Mouse (Mus musculus): ENCODE data around the gene Mrpl39.

The Mrpl39 gene

GRCm38 (mm10) chr16:84735166-84736105 lies at the start of gene Mrpl39:
Gene Mrpl39 (minus strand): TSS chr16:84735742.
- DNase-seq (ENCODE audit: low read depth, low spot score): peak; percentile 87

GRCm38 (mm10) chr16:84784966-84785365 lies 49.4 kb upstream of the Mrpl39 start:
- no peak for DNase-seq (ENCODE audit: low read depth, low spot score)

- no peak for DNase-seq (ENCODE audit: low read depth, low spot score)
Measured at GRCm38 (mm10) chr16:84783279-84783678, 47.7 kb upstream of the Mrpl39 start.

GRCm38 (mm10) chr16:84779718-84780117 lies 44.2 kb upstream of the Mrpl39 start:
- DNase-seq (ENCODE audit: low read depth, low spot score): no peak

DNA sequence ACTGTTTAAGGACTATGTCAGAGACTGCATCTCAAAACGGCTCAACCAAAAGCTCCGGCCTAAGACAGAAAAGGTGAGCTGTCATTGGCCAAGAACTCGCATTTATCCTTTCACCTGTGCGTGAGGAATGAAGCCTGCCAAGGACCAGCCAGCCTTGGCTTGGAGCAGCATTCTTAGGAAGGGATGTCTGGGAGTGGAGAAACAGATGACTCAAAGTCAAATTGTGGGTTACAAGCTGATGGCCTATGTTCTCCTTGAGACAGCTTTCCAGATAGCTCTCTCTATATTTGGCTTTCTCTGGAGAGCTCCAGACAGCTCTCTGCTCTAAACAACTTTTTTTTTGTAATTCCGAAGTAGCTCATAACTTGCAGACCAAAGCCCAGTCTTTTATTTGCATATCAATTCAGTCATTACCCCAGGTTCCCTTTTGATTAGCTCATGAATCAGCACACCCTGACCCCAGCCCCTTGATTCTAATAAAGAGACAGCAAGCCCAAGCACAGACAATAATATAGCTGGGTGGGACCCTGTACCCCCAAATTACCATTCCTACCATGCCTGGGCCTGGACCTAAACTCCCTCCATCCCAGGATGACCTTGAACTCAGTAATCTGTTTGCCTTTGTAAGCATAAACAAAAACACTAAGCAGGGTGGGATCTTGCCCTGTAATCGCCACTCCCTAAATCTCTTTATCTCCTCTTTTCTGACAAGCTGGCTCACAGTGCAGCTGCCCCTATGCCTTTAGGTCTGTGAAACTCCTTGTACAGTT lies 43.5 kb upstream of the Mrpl39 start:
- DNase-seq (ENCODE audit: low read depth, low spot score): no peak

DNA sequence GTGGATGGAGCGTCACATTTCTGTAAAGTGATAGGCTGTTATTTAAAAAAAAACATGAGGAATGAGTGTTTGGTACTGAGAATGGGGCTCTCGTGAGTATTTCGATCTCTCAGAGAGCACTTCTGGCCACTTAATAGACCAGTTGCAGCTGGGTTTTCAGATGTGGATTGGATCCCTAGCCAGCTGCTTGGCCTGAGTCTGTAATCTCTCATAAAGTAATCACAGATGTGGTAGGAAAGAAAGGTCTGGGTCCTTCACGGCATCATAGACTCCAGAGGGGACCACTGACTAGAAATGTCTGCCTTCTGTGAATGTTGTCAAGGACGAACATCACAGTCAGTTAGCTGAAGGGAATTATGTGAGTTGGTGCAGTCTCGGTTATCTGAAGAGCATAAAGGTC lies 42.9 kb upstream of the Mrpl39 start:
- DNase-seq (ENCODE audit: low read depth, low spot score): no peak

DNA sequence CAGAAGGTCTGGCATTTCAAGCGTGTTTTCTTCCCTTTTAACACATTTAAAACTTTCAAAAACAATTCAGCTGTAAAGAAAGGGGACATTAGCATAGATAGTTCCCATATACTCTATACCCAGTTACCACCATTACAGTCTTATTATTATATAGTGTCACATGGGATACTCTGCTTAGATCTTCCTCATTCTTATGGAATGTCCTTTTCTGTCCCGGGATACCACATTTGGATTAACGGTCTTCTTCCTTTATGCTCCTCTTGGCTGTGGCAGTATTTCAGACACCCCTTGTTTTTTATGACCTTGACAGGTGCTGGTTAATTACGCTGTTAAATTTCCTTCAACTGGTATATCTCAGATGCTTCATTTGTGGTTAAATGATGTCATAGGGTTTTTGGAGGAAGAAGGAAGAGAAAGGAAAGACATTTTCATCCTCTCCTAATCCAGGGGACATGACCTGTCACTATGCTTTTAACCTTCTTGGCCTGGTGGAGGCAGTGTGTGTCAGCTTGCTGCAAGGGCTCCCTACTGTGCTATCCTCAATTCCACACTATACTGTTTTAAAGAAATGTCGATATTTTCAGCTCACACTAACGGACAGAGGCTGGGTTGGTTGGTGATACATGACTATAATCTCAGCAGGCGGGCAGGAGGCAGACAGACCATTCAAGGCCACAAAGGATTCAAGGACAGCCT lies 40.7 kb upstream of the Mrpl39 start:
- DNase-seq (ENCODE audit: low read depth, low spot score): no peak

DNA sequence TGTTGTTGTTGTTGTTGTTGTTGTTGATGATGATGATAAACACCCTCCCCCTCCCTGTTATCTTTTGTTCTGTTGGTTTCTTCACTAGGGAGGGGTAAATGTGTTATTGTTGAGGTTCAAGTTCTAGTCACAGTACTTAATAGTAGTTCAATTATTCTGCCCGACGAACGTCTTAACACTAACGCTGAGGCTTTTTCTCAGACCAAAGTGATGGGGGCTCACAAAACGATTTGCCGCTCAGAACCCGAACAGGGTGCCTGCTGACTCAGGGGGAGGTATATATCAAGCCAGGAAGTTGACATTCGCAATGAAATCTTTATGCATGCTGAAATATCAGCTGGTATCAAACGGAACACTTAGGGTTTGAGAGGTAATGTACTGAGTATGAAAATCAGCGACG lies 39.8 kb upstream of the Mrpl39 start:
- DNase-seq (ENCODE audit: low read depth, low spot score): no peak

GRCm38 (mm10) chr16:84774761-84775231 lies 39.3 kb upstream of the Mrpl39 start:
- DNase-seq (ENCODE audit: low read depth, low spot score): no peak

DNA sequence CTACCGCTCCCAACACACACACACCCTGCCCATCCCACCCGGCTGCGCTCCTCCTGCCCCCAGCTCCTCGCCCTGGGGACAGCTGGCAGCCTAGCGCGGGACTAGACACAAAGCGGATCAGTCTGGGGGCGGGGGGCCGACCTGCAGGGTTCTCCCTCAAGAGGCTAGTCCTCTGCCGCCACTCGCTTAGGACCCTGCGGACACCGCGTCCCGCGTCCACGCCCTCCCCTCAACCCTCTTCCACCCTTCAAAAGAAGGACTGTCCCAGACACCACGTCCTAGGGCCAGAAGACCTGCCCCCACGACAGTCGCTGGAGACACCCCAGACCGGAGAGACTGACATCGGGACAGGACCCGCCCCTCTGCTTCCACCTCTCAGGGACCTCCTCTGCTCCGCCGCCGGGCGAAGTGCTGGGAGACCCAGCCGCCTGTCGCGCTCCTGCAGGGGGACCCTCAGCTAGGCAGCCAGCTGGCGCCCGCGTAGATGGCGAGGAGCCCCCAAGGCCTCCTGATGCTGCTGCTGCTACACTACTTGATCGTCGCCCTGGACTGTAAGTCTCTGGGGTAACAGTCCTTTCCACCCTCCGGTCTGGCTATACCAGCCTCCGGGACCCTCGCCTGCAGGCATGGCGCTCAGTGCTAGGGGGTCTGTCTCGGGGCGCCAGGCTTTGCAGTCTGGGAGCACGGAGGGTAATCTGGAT lies 38.6 kb upstream of the Mrpl39 start, which contains the start of gene Jam2:
TSS of gene Jam2 (plus strand) at position 121 of the 701 bp plus-strand sequence.
- no peak for DNase-seq (ENCODE audit: low read depth, low spot score)

DNA sequence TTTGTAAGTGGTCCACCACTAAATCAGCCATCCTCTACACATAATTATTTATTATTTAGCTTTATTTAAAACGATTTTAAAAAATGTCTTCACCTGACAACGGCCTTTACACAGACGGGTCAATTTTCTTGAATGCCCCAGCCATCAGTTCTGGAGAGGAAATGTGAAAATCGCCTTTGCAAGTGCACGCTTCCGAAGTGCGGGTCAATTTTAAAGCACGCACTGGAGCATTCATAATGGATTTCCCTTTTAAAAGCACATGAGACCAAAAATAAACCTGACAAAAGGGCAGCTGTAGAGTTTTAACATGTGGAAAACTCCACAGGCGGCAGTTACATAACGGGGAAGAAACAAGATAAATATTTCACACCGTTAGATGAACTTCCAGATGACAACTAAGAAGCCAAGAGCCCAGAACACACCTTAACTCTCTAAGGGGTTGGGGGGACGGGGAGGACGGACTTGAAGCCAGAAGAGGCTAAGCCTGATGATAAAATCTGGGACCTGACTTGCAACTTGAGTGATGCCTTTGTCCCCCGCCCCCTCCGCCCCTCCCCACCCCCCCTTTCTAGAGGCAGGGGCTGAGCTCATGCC lies 37.8 kb upstream of the Mrpl39 start:
- no peak for DNase-seq (ENCODE audit: low read depth, low spot score)

DNA sequence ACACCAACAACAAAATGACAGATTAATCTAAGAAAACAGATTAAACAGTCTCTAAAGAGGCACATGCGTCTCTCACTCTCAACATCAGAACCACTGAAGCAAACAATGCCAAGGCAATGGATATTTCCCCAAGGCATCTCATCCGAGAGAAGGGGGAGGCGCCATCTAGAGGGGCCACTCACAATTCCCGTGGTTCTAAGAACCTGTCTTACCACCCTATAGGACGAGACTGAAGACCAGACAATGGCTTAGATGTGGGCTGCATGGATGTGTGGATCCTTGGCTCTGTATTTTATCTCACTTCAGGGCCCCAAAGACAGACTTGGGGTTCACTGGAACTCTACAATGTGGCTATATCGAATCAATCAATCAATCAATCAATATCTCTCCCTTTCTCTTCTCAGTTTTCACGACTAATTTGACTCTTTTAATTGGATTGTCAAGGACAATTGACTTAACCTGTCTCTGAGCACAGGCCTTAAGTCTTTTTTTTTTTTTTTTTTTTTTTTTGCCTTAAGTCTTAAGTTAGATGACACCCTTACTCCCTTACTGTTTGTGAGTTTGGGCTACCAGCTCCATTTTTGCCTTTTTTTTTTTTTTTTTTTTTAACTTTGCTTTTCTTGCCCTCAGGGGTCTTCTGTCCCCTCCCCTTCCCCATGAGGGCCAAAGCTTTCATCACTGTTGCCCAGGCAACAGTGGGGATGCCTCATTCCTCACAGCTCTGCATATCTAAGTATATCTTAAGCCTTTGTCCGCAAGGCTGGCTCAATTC lies 37.1 kb upstream of the Mrpl39 start:
- no peak for DNase-seq (ENCODE audit: low read depth, low spot score)

GRCm38 (mm10) chr16:84771461-84771860 lies 35.9 kb upstream of the Mrpl39 start:
- DNase-seq (ENCODE audit: low read depth, low spot score): no peak

GRCm38 (mm10) chr16:84770891-84771290 lies 35.3 kb upstream of the Mrpl39 start:
- DNase-seq (ENCODE audit: low read depth, low spot score): no peak

GRCm38 (mm10) chr16:84769619-84770464 lies 34.3 kb upstream of the Mrpl39 start:
- DNase-seq (ENCODE audit: low read depth, low spot score): no peak

GRCm38 (mm10) chr16:84769182-84769581 lies 33.6 kb upstream of the Mrpl39 start:
- DNase-seq (ENCODE audit: low read depth, low spot score): no peak

DNA sequence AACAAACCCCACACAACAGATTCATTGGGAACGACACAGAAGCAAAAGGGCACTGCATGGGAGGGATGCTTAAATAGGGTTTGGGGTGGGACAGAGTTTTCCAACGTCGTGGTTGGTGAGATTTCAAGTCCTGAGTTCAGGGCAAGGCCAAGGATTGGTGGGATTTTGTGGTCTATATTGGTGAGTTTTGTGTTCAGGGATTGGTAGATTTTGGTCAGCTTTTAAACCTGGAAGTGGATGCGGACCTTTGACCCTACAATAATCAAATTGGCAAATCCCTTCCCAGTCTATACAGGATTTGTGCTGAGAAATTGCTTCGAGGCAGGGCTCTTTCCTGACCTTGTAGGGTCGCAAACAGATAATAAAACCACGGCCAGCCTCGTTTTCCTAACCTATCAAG lies 32.4 kb upstream of the Mrpl39 start:
- DNase-seq (ENCODE audit: low read depth, low spot score): no peak

DNA sequence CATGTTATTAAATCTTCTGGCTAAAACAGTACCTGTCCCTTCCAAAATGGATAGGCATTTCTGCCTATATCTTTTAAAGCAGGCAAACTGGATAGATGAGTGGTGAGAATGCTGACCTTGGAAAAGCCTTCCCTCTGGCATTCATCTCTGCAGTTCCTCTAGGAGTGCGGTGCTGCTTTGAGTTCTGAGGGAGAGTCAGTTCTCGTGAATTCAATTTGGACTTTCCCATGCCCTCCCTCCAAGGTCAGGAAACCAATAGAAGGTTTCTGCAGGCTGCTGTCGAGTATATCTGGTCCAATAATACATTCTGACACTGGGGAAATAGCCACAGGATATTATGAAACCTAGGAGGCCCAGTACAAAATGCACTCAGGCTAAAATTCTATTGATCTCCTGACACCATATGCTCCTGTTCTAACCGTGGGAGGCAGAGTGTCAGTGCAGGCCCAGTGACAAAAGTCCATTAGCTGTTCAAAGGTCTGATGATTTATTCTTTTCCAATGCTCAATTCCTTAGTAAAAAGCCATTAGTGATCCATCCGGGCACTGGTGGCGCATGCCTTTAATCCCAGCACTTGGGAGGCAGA lies 10.3 kb upstream of the Mrpl39 start:
- no peak for DNase-seq (ENCODE audit: low read depth, low spot score)
